8 mouse cellular contexts compared by ENCODE assay signal in the genomic region with DNA sequence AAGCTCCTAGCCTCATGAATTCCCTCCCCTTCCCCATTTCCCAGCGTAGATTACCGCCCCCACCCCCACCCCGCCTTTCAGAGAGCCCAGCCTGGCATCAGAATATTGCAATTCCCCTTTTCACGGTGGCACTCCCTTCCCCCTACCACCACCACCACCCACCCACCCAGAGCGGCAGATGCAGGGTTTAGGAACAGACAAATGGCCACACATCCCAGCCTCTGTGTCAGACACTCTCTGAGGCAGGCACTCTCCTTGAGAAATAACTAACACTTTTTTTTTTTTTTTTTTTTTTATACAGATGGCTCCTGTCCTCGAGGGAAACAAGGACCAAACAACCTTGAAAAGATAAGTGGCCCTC. TPM values are rescaled to one million over a fixed set of nuclear protein-coding genes. Genes with fewer than 3 reads are reported as not detected.
DNase-seq lines count a peak whose midpoint lies in the region; ATAC-seq and TF ChIP-seq lines count a peak whose summit lies in the region.

No protein-coding gene starts in this region.

- H3K36me3 ChIP-seq in heart, embryonic 16.5 days (ENCODE audit: control insufficient read depth, insufficient read depth), result no peaks in the 10 kb centered on the region
- no peaks in the 10 kb centered on the region for H3K36me3 ChIP-seq in hindbrain, embryonic 13.5 days
- H3K36me3 ChIP-seq in midbrain, embryonic 12.5 days, result no peaks in the 10 kb centered on the region

- TF ChIP-seq POLR2A in bone marrow macrophage, adult 2 months (IDR thresholded peaks at IDR 0.05; ENCODE audit: borderline replicate concordance, low read depth, low read length), result no peak

- no peak overlapping the region for H3K27ac ChIP-seq in heart, embryonic 16.5 days (ENCODE audit: low read length)
- H3K27ac ChIP-seq in bone marrow macrophage, adult 2 months (ENCODE audit: insufficient read depth, low read depth, low read length), result no peak overlapping the region
- H3K27ac ChIP-seq in hindbrain, embryonic 13.5 days, result no peak overlapping the region
- H3K27ac ChIP-seq in midbrain, embryonic 12.5 days (replicated peaks), result no peak overlapping the region

- H3K9me3 ChIP-seq in heart, embryonic 16.5 days (replicated peaks; ENCODE audit: control insufficient read depth, low read length), result no peaks in the 10 kb centered on the region
- H3K9me3 ChIP-seq in hindbrain, embryonic 13.5 days, result no peaks in the 10 kb centered on the region
- no peaks in the 10 kb centered on the region for H3K9me3 ChIP-seq in midbrain, embryonic 12.5 days

- no peaks in the 10 kb centered on the region for H3K4me1 ChIP-seq in heart, embryonic 16.5 days (ENCODE audit: control insufficient read depth, insufficient read depth, low read length)
- 0 out of 2 replicates have a peak, but pooled peaks cover 2% of the 10 kb centered on the region for H3K4me1 ChIP-seq in bone marrow macrophage, adult 2 months (ENCODE audit: control insufficient read depth, insufficient read depth, low read length)
- H3K4me1 ChIP-seq in hindbrain, embryonic 13.5 days (replicated peaks), result 0 out of 2 replicates have a peak, but pooled peaks cover 5% of the 10 kb centered on the region
- 0 out of 2 replicates have a peak, but pooled peaks cover 5% of the 10 kb centered on the region for H3K4me1 ChIP-seq in midbrain, embryonic 12.5 days

- 3% methylated on average over 6 of the region's 6 CpGs for WGBS in heart, embryonic 16.5 days
- WGBS in hindbrain, embryonic 13.5 days, result 4% methylated on average over 6 of the region's 6 CpGs
- 1% methylated on average over 6 of the region's 6 CpGs for WGBS in midbrain, embryonic 12.5 days

- no peak for DNase-seq in heart, postnatal 4 days
- no peak for DNase-seq in adrenal gland, adult 2 months
- DNase-seq in urinary bladder, postnatal 10 days (ENCODE audit: low spot score), result no peak

- no peak for TF ChIP-seq CTCF in bone marrow macrophage, adult 2 months (IDR thresholded peaks at IDR 0.05; ENCODE audit: low read depth, low read length)

- ATAC-seq in heart, embryonic 16.5 days (replicated peaks; ENCODE audit: extremely low read depth, insufficient read depth, low FRiP score), result no peak
- peak; percentile 80 for ATAC-seq in hindbrain, embryonic 13.5 days (ENCODE audit: low FRiP score)
- peak; percentile 75 for ATAC-seq in midbrain, embryonic 12.5 days (ENCODE audit: low FRiP score, low read depth)
- ATAC-seq in activated CD4-positive, CD25-positive, alpha-beta regulatory T cell, adult 4 months, result no peak

- peak overlapping the region; percentile 66 for H3K4me3 ChIP-seq in heart, embryonic 16.5 days (ENCODE audit: low read length)
- H3K4me3 ChIP-seq in bone marrow macrophage, adult 2 months (ENCODE audit: insufficient read depth, low read length), result peak overlapping the region; percentile 58
- peak overlapping the region; percentile 46 for H3K4me3 ChIP-seq in hindbrain, embryonic 13.5 days
- peak overlapping the region; percentile 45 for H3K4me3 ChIP-seq in midbrain, embryonic 12.5 days

- H3K4me2 ChIP-seq in heart, embryonic 16.5 days (ENCODE audit: low read depth, low read length), result peak overlapping the region; percentile 86
- H3K4me2 ChIP-seq in hindbrain, embryonic 13.5 days, result peak overlapping the region; percentile 73
- peak overlapping the region; percentile 69 for H3K4me2 ChIP-seq in midbrain, embryonic 12.5 days (replicated peaks)

- no peaks in the 10 kb centered on the region for H3K27me3 ChIP-seq in heart, embryonic 16.5 days (ENCODE audit: control insufficient read depth, insufficient read depth, low read length)
- H3K27me3 ChIP-seq in hindbrain, embryonic 13.5 days, result no peaks in the 10 kb centered on the region
- H3K27me3 ChIP-seq in midbrain, embryonic 12.5 days, result no peaks in the 10 kb centered on the region

- H3K9ac ChIP-seq in heart, embryonic 16.5 days (ENCODE audit: low read length), result peak overlapping the region; percentile 74
- peak overlapping the region; percentile 71 for H3K9ac ChIP-seq in hindbrain, embryonic 13.5 days
- H3K9ac ChIP-seq in midbrain, embryonic 12.5 days (replicated peaks), result peak overlapping the region; percentile 53

RNA-seq across cellular contexts. Expression of a gene that starts 19.2 kb away (rescaled TPM):
- polyA plus RNA-seq in heart, embryonic 16.5 days (2015; fragmentation: Nextera tagmentation; extraction: Ambion mirVana), result 0.05 and 0.06 TPM in 2 replicates
- total RNA-seq in heart, postnatal 4 days (2021), result under 1 TPM in 1 of 2 experiments, not detected in 1; 0.05 TPM
- polyA plus RNA-seq in bone marrow macrophage, adult 2 months (2012; ENCODE audit: insufficient read depth, insufficient read length, missing spikeins), result not detected in 2 replicates
- polyA plus RNA-seq in hindbrain, embryonic 13.5 days (2015; fragmentation: Nextera tagmentation; extraction: Ambion mirVana), result 0.06 and 0.09 TPM in 2 replicates
- 0.14 and 0.24 TPM in 2 replicates for polyA plus RNA-seq in midbrain, embryonic 12.5 days (2016; fragmentation: Nextera tagmentation; extraction: Ambion mirVana)
- total RNA-seq in adrenal gland, adult 2 months (2021), result under 1 TPM in 1 of 2 experiments, not detected in 1; 0.12 TPM
- polyA plus RNA-seq in adrenal gland, adult 2 months (2012; rRNA removed), result not detected in 2 replicates
- polyA plus RNA-seq in activated CD4-positive, CD25-positive, alpha-beta regulatory T cell, adult 4 months (2017; shearing (Covaris generic)), result under 1 TPM; 0.17 to 0.29 TPM

RNA-seq across cellular contexts. Expression of a gene that starts 22.7 kb away (rescaled TPM):
- polyA plus RNA-seq in heart, embryonic 16.5 days (2015; fragmentation: Nextera tagmentation; extraction: Ambion mirVana), result 0.21 and 0.37 TPM in 2 replicates
- not detected for total RNA-seq in heart, postnatal 4 days (2021)
- polyA plus RNA-seq in bone marrow macrophage, adult 2 months (2012; ENCODE audit: insufficient read depth, insufficient read length, missing spikeins), result not detected in 2 replicates
- polyA plus RNA-seq in hindbrain, embryonic 13.5 days (2015; fragmentation: Nextera tagmentation; extraction: Ambion mirVana), result 1.3 and 1.4 TPM in 2 replicates
- 0.88 and 1.0 TPM in 2 replicates for polyA plus RNA-seq in midbrain, embryonic 12.5 days (2016; fragmentation: Nextera tagmentation; extraction: Ambion mirVana)
- not detected for total RNA-seq in adrenal gland, adult 2 months (2021)
- polyA plus RNA-seq in adrenal gland, adult 2 months (2012; rRNA removed), result 0.04 TPM in 1 of 2 replicates, not detected in the other
- 1 to 10 TPM in 1 of 2 experiments, under 1 TPM in 1; 0.59 to 2.4 TPM for polyA plus RNA-seq in activated CD4-positive, CD25-positive, alpha-beta regulatory T cell, adult 4 months (2017; shearing (Covaris generic))

RNA-seq across cellular contexts. Expression of a gene that starts 59.7 kb away (rescaled TPM):
- 62.9 and 74.8 TPM in 2 replicates for polyA plus RNA-seq in heart, embryonic 16.5 days (2015; fragmentation: Nextera tagmentation; extraction: Ambion mirVana)
- total RNA-seq in heart, postnatal 4 days (2021), result 10 to 100 TPM; 17.2 to 20.7 TPM
- 12.5 and 14.6 TPM in 2 replicates for polyA plus RNA-seq in bone marrow macrophage, adult 2 months (2012; ENCODE audit: insufficient read depth, insufficient read length, missing spikeins)
- 51.7 and 56.6 TPM in 2 replicates for polyA plus RNA-seq in hindbrain, embryonic 13.5 days (2015; fragmentation: Nextera tagmentation; extraction: Ambion mirVana)
- 85.2 and 85.7 TPM in 2 replicates for polyA plus RNA-seq in midbrain, embryonic 12.5 days (2016; fragmentation: Nextera tagmentation; extraction: Ambion mirVana)
- total RNA-seq in adrenal gland, adult 2 months (2021), result 10 to 100 TPM in 1 of 2 experiments, 1 to 10 TPM in 1; 9.3 to 11.5 TPM
- polyA plus RNA-seq in adrenal gland, adult 2 months (2012; rRNA removed), result 1.2 and 1.4 TPM in 2 replicates
- 10 to 100 TPM; 44.7 to 47.2 TPM for polyA plus RNA-seq in activated CD4-positive, CD25-positive, alpha-beta regulatory T cell, adult 4 months (2017; shearing (Covaris generic))

Comparison
In these comparisons a context has a peak if more than half of its experiments do, and no peak if none do; other contexts are left out.
1. ATAC-seq: peak in hindbrain, embryonic 13.5 days (single experiment) and midbrain, embryonic 12.5 days (single experiment); none in heart, embryonic 16.5 days (single experiment) and activated CD4-positive, CD25-positive, alpha-beta regulatory T cell, adult 4 months (single experiment).
2. Peak in every context shown above with its lines, with median percentiles within 50 percentile points of each other: H3K4me2 ChIP-seq, H3K4me3 ChIP-seq and H3K9ac ChIP-seq.